Mouse (Mus musculus): ENCODE data around the gene Vdac2.

DNA sequence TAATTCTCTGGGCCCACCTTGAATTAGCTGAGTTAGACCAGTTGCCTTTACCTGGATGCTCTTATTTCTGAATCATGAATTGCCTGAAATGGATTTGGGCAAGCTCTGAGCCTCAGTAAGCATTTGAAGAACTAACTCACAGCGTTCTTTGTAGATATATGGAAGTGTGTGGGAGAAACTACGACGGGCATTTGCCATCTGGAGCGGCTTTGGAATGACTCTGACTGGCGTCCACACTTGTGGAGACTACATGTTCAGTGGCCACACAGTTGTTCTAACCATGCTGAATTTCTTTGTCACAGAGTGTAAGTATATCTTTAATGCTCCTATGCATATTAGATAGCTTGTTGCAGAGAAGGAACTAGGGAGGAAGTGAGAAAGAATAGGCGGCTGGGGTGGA lies 32.8 kb upstream of the Vdac2 start:
- TF ChIP-seq CTCF (IDR thresholded peaks at IDR 0.05; ENCODE audit: low read depth) (no peak), EP300 (IDR thresholded peaks at IDR 0.05; ENCODE audit: low read depth) (no peak)
